Comparison of ENCODE assay signal across 19 mouse cellular contexts in genomic region chr4:32575165-32575564, GRCm38 (mm10). TPM values are rescaled to one million over a fixed set of nuclear protein-coding genes. Genes with fewer than 3 reads are reported as not detected.
DNase-seq lines count a peak whose midpoint lies in the region; ATAC-seq and TF ChIP-seq lines count a peak whose summit lies in the region.
"Had no signal": no experiment of that assay in that cellular context is flagged by ENCODE, and none has a peak within 500 bp of the region (broad histone marks: within the 10 kb centered on the region; RNA-seq: fewer than 3 reads in every experiment).

No protein-coding gene starts in this region.

- ATAC-seq in heart, embryonic 11.5 days (replicated peaks; ENCODE audit: insufficient number of reproducible peaks, low FRiP score, low TSS enrichment), result no peak
- ATAC-seq in intestine, embryonic 16.5 days, result no peak
- ATAC-seq: intestine, postnatal 0 days had no signal

- H3K27me3 ChIP-seq in heart, adult 2 months (ENCODE audit: control insufficient read depth, insufficient read depth, low read length), result no peaks in the 10 kb centered on the region
- H3K27me3 ChIP-seq in heart, embryonic 11.5 days (ENCODE audit: control insufficient read depth, insufficient read depth, low read length), result no peaks in the 10 kb centered on the region
- H3K27me3 ChIP-seq in intestine, embryonic 16.5 days (replicated peaks; ENCODE audit: control insufficient read depth, insufficient read depth, low read length), result no peaks in the 10 kb centered on the region
- H3K27me3 ChIP-seq: embryonic facial prominence, embryonic 12.5 days; forebrain, embryonic 12.5 days; neural tube, embryonic 12.5 days had no signal

- no peaks in the 10 kb centered on the region for H3K4me1 ChIP-seq in heart, adult 2 months (ENCODE audit: control insufficient read depth, insufficient read depth, low read length)
- no peaks in the 10 kb centered on the region for H3K4me1 ChIP-seq in heart, embryonic 11.5 days (ENCODE audit: control insufficient read depth, insufficient read depth, low read length)
- no peaks in the 10 kb centered on the region for H3K4me1 ChIP-seq in intestine, embryonic 16.5 days (ENCODE audit: control insufficient read depth, insufficient read depth, low read length)

- no peaks in the 10 kb centered on the region for H3K79me2 ChIP-seq in heart, adult 2 months (replicated peaks; ENCODE audit: control insufficient read depth, insufficient read depth, low read length)

- WGBS in heart, adult 2 months, result 46% methylated on average over 9 of the region's 9 CpGs
- WGBS in heart, embryonic 11.5 days (ENCODE audit: insufficient replicate concordance), result 67% methylated on average over 9 of the region's 9 CpGs
- 58% methylated on average over 9 of the region's 9 CpGs for WGBS in intestine, embryonic 16.5 days

- H3K9me3 ChIP-seq in heart, embryonic 11.5 days (replicated peaks; ENCODE audit: control insufficient read depth, low read length), result no peaks in the 10 kb centered on the region
- H3K9me3 ChIP-seq in intestine, embryonic 16.5 days (ENCODE audit: control insufficient read depth, low read length), result no peaks in the 10 kb centered on the region
- H3K9me3 ChIP-seq: embryonic facial prominence, embryonic 12.5 days; forebrain, embryonic 12.5 days; neural tube, embryonic 12.5 days had no signal

- H3K4me2 ChIP-seq in heart, embryonic 11.5 days, result no peak overlapping the region
- no peak overlapping the region for H3K4me2 ChIP-seq in intestine, embryonic 16.5 days (ENCODE audit: low read depth, low read length)
- H3K4me2 ChIP-seq: embryonic facial prominence, embryonic 12.5 days; forebrain, embryonic 12.5 days; neural tube, embryonic 12.5 days had no signal

- H3K27ac ChIP-seq in heart, adult 2 months, result no peak overlapping the region
- no peak overlapping the region for H3K27ac ChIP-seq in heart, embryonic 11.5 days (ENCODE audit: low read depth, low read length)
- no peak overlapping the region for H3K27ac ChIP-seq in intestine, embryonic 16.5 days (ENCODE audit: low read length)
- H3K27ac ChIP-seq: embryonic facial prominence, embryonic 12.5 days; forebrain, embryonic 12.5 days; layer of hippocampus, adult 2 months; neural tube, embryonic 12.5 days had no signal

- DNase-seq in heart, adult 2 months, result peak; percentile 26 to 48
- DNase-seq in 3T3-L1 (ENCODE audit: low read depth, low spot score), result peak; percentile 72
- DNase-seq in embryo, embryonic 10.5 days (ENCODE audit: low spot score), result peak; percentile 39
- peak; percentile 24 for DNase-seq in lung, postnatal 14 days
- no peak for DNase-seq in gastrocnemius, postnatal 14 days
- no peak for DNase-seq in gastrocnemius, postnatal 4 days (ENCODE audit: low spot score in 2 of 2)
- DNase-seq: adrenal gland, postnatal 25 days; gastrocnemius, postnatal 10 days had no signal

- intact Hi-C loops in heart, adult 2 months (cut with DNase I), result no loop called here
- intact Hi-C loops in gastrocnemius, postnatal 14 days (cut with DNase I; ENCODE audit: low total_unique reads), result no loop called here

- no peak for TF ChIP-seq EP300 in heart, adult 2 months (IDR thresholded peaks at IDR 0.05; ENCODE audit: insufficient read depth, low read depth, low read length)

- no peaks in the 10 kb centered on the region for H3K36me3 ChIP-seq in heart, adult 2 months (ENCODE audit: control insufficient read depth, insufficient read depth, low read length)
- H3K36me3 ChIP-seq in heart, embryonic 11.5 days (ENCODE audit: control insufficient read depth, insufficient read depth, low read length), result no peaks in the 10 kb centered on the region
- H3K36me3 ChIP-seq in intestine, embryonic 16.5 days (ENCODE audit: control insufficient read depth, insufficient read depth, low read length), result no peaks in the 10 kb centered on the region

- no peak overlapping the region for H3K9ac ChIP-seq in heart, adult 2 months (ENCODE audit: low read depth, low read length)
- H3K9ac ChIP-seq in heart, embryonic 11.5 days (ENCODE audit: low read depth, low read length), result no peak overlapping the region
- no peak overlapping the region for H3K9ac ChIP-seq in intestine, embryonic 16.5 days (ENCODE audit: low read depth, low read length)
- H3K9ac ChIP-seq: embryonic facial prominence, embryonic 12.5 days; forebrain, embryonic 12.5 days; neural tube, embryonic 12.5 days had no signal

- no peak overlapping the region for H3K4me3 ChIP-seq in heart, adult 2 months
- H3K4me3 ChIP-seq in heart, embryonic 11.5 days (ENCODE audit: low read depth, low read length), result no peak overlapping the region
- no peak overlapping the region for H3K4me3 ChIP-seq in intestine, embryonic 16.5 days (ENCODE audit: low read length)
- H3K4me3 ChIP-seq: embryonic facial prominence, embryonic 12.5 days; forebrain, embryonic 12.5 days; layer of hippocampus, adult 2 months; neural tube, embryonic 12.5 days had no signal

- no peak for TF ChIP-seq POLR2A in heart, adult 2 months (IDR thresholded peaks at IDR 0.05; ENCODE audit: insufficient read depth, low read depth, low read length)

- TF ChIP-seq CTCF in heart, adult 2 months (IDR thresholded peaks at IDR 0.05), result no peak

RNA-seq across cellular contexts. Expression of gene Gja10, which starts 27.4 kb away (rescaled TPM):
- total RNA-seq in heart, adult 2 months (2021), result not detected
- not detected in 2 replicates for polyA plus RNA-seq in heart, adult 2 months (2012; rRNA removed)
- polyA plus RNA-seq in heart, embryonic 11.5 days (2014; fragmentation: Nextera tagmentation; extraction: Ambion mirVana), result not detected in 2 replicates
- not detected in 2 replicates for polyA plus RNA-seq in intestine, embryonic 16.5 days (2015; fragmentation: Nextera tagmentation; extraction: Ambion mirVana)
- total RNA-seq in gastrocnemius, postnatal 14 days (2021), result not detected
- total RNA-seq in gastrocnemius, postnatal 4 days (2021), result not detected
- total RNA-seq: adrenal gland, postnatal 25 days; gastrocnemius, postnatal 10 days; heart, postnatal 36 days; layer of hippocampus, adult 2 months had no signal
- polyA plus RNA-seq: forebrain, embryonic 12.5 days; intestine, postnatal 0 days; limb, embryonic 11.5 days; stomach, embryonic 14.5 days; urinary bladder, adult 2 months had no signal

RNA-seq across cellular contexts. Expression of gene Casp8ap2, which starts 40.1 kb away (rescaled TPM):
- 1 to 10 TPM; 4.9 to 6.7 TPM for total RNA-seq in heart, adult 2 months (2021)
- polyA plus RNA-seq in heart, adult 2 months (2012; rRNA removed), result 2.5 and 4.2 TPM in 2 replicates
- polyA plus RNA-seq in heart, embryonic 11.5 days (2014; fragmentation: Nextera tagmentation; extraction: Ambion mirVana), result 30.0 and 42.0 TPM in 2 replicates
- 30.9 and 37.3 TPM in 2 replicates for polyA plus RNA-seq in intestine, embryonic 16.5 days (2015; fragmentation: Nextera tagmentation; extraction: Ambion mirVana)
- total RNA-seq in gastrocnemius, postnatal 14 days (2021), result 1 to 10 TPM; 4.7 to 5.2 TPM
- 10 to 100 TPM; 11.2 to 14.2 TPM for total RNA-seq in gastrocnemius, postnatal 4 days (2021)

Comparison
In these comparisons a context has a peak if more than half of its experiments do, and no peak if none do; other contexts are left out.
1. DNase-seq: peak in heart, adult 2 months (2 of 2), 3T3-L1 (single experiment), embryo, embryonic 10.5 days (single experiment) and lung, postnatal 14 days (single experiment); none in gastrocnemius, postnatal 14 days (single experiment) and gastrocnemius, postnatal 4 days (0 of 2).